Mouse (Mus musculus) cerebellum, adult 11 months (tissue): ENCODE data around the gene Stmn1.

Experiments used
- DNase-seq: peaks from one replicate; pipeline ENCODE4 v3.0.0; 2022

The Stmn1 gene

DNA sequence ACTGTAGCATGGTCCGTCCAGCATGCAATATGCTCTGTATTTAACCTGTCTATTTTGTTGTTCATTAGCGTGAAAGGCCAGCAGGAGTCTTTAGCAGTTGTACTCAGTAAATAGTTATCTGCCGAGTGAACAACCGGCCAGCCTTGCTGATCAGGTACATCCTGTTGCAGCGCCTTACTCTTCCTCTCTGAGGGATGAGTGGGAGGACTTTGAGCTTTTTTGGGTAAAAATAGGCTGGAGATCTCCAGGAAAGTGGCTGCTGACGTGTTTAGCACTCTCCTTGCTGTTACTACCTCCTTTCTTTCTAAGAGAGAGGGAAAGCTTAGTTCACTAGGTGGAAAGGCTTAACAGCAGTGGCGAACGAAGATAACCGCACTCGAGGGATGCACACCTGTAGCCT, 49.6 kb downstream of the Stmn1 start:
- DNase-seq: no peak

DNA sequence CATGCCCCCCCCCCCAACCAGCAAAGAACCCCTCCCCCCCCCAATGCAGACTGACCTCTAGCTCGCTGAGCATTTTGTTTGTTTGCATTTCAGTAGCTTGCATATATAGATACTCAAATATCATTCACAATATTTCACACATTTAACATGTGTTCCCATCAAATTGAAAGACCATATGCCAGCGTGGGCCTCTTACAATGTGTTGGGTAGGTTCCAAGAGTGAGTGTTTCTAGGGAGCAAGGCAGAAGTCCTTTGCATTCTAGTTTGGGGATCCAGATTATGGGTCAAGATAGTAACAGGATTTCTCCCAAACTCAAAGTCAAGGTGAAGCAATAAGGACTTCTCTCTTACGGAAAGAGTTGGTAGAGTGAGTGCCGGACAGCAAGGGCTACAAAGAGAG, 50.4 kb downstream of the Stmn1 start:
- DNase-seq: no peak

DNA sequence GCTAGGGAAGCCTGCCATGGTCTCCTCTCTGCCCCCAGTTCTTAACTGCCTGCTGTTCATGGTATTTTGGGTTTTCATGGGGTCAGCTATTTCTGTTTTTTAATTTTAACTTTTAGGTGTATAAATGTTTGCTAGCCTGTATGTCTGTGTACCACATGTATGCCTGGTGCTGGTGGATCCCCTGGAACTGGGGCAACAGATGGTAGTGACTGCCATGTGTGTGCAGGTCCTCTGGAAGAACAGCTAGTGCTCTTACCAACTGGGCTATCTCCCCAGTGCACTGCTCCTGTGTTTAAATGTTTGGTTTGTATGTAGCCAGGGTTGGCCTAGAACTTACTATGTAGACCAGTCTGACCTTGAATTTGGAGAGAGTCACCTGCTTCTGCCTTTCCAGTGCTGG, 51.2 kb downstream of the Stmn1 start:
- DNase-seq: no peak
